Mouse (Mus musculus) cerebellum, postnatal 14 days (tissue): ENCODE results near the gene Runx1.
A peak's percentile ranks its signal among the peaks of the same experiment; 100 is the strongest.

ENCODE experiments used
- DNase-seq, 2 experiments: peaks; one replicate each; pipeline ENCODE4 v3.0.0; 2021; ENCODE audit warnings: mixed read lengths in 2 of 2

The Runx1 gene

DNA sequence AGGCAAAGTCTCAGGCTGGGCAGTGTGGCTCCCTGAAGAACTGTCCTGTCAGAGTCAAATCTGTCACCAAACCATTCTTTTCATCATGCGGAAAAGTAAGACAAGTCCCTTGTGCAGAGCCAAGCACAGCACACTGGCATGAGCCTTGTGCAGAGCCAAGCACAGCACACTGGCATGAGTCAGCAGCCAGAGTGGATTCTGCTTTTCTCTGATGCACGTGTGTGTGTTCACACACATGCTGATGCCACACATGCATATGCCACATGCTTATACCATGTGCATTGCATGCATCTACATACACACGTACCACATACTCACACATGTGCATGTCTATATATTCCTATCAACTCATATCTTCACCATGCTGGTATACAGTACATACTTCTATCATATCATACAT, 174.7 kb downstream of the Runx1 start:
- no peak for DNase-seq

DNA sequence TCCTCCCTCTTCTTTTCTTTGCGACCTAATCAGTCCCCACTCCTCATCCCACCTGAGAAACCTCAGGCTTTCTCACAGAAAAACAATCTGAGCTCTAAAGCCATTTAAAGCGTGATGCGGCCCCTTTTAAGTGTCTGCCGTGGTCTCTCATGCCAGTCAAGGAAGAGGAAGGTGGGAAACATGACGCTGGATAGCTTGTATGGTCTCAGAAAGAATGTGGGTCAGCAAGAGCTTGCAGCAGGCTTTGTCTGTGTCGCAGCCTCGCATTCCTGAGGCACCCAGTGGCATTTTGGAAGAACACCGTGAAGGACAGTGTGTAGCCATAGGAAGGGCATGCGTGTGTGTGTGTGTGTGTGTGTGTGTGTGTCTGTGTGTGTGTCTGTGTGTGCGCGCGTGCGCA, 179.8 kb downstream of the Runx1 start:
- DNase-seq: no peak

- no peak for DNase-seq
These were observed 180.4 kb downstream of the Runx1 start for GRCm38 (mm10) chr16:92645423-92646115.

DNA sequence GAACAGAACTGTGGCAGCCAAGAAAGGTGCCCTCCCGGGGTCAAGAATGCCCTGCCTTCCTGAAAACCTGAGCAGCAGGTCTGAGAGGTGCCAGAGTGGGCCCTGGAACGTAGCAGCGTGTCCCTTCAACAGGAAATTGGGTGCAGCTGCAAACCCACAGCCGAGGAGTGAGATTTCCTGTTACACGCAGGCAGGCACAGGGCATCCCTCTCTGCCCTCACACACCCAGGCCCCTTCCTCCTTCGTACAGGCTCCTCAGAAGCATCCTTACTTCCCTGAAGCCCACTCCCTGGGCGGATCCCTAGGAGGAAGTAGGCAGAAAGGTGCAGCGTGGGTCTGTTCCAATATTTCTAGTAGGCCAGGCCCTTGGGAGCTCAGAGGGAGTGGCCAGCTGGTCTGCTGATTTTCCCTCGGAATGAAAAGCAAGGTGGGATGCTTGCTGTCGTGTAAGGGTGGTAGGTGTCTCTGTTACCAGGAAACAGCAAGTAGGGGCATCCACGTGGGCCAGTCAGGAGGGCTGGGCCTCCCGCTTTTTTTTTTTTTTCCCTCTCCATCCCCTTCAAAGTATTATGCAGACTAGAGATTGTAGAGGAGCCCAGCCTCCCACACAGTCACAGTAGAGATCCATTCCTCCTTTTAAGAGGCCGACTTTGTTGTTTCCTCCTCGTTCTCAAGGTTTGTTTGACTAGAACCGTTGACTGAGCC, 181.1 kb downstream of the Runx1 start:
- no peak for DNase-seq

GRCm38 (mm10) chr16:92644315-92644714, 181.6 kb downstream of the Runx1 start:
- DNase-seq: no peak

DNA sequence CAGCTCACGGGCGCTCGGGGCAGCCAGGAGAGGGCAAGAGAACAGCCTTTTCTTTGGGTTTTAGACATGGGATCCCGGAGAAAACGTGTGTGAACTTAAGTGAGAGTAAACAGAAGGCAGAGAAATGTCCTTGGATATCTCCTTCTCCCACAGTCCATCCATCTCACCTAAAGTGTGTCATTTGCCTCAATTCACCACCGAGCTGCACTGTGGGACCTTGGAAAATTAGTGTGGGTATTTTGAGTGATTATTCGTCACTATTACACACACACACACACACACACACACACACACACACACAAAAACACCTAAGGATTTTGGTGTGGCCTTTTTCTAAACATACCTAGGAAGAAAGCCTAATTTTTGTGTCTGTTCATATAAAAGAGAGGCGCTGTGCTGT, 183.7 kb downstream of the Runx1 start:
- DNase-seq: no peak

DNA sequence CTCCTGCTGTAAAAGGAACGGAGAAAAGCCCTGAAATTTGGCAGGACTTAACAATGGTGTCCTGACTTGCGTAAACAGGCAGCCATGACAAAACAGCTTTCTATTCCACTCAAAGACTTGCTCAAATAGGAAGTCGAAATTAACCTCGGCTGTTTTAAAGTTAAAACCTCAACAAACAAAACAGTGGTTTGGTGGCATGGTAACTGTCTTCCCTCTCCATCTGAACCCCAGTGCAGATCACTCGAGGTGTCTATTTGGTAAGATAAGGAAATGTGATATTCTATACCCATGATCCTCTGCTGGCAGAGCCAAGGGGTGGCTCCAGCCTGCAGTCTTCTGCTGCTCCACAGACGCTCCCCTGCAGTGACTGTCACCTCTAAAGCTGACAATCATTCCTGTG, 184.9 kb downstream of the Runx1 start:
- no peak for DNase-seq

DNA sequence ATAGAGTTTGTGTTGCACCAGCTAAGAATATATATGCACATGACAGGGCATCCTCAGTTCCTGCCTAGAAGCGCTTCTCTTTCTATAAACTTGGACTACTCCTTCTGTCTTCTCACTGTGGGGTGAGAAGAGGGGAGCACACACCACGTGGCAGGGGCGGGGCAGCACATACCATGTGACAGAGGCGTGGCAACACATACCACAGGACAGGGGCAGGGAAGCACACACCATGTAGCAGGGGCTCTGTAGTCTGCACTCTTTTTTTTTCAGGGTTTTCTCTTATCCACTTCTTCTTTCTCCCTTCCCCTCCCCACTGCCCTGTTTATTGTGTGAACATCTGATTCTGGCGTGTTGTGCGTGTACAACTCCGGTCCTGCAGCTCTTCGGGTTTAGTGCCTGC, 186.9 kb downstream of the Runx1 start:
- no peak for DNase-seq

GRCm38 (mm10) chr16:92637033-92637432, 188.9 kb downstream of the Runx1 start:
- DNase-seq: no peak

DNA sequence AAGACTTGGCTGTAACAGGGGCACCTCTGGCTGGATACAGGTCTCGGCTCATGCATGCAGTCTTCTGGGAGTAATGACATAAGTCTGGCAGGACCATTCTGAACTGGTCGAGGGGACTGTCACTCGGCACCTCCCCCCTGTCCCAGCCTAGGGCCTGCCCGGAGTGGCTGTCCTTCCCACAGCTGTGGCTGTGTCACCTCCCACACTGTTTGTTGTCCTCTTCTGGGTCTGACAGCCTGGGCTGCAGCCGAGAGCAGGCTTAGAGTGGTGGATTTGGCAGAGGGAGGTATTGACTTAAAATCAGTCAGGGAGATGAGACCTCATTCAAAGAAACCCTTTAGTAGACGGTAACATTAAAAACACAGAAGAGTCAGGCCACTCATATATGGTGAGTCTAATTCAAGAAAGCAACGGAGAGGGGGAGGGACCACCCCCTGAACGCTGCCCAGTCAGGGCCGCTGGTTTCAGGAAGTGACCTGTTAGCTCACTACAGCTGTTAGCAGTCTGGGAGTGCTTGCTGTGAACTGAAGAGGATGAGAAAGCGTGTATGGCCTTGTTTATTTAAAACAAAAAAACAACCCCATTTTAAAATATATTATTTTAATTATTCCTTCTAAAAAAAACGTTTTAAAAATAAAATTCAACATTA, 193.7 kb downstream of the Runx1 start:
- DNase-seq: no peak

DNA sequence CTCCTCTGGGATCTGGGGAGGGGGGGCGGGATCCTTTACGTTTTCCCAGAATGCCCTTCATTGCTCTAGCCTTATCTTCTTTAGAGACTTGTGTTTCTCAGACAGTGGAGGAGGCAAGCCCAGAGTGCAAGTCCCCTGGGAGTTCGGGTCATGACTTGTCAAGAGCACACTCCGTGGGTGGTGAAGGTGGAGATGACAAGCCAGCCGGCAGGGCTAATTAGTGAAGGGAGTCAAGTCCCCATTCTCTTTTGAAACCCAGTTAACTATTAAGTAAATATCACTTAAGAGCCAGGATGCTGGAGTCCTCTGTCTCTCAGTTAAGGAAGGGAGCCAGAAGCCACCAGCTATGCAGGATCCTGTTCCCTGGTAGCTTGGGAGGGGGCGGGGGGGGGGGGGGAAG, 194.3 kb downstream of the Runx1 start:
- no peak for DNase-seq

DNA sequence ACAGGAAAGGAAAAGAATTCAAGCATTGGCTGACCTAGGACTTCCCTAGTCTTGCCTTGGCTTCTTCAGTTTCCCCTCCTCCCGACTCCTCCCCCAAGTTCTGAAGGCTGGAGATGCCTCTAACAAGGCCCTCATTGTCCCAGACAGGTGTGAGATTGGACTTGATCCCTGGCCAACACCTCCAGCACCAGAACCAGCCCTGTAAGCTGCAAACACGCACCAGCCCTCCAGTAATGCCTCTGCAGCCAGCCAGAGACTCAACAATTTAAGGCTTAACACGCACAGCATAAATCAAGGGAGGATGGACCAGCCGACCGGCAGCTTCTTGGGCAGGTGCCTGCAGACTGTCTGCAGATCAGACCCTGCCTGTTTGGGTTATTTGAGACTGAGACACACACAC, 195.0 kb downstream of the Runx1 start:
- DNase-seq: no peak

DNA sequence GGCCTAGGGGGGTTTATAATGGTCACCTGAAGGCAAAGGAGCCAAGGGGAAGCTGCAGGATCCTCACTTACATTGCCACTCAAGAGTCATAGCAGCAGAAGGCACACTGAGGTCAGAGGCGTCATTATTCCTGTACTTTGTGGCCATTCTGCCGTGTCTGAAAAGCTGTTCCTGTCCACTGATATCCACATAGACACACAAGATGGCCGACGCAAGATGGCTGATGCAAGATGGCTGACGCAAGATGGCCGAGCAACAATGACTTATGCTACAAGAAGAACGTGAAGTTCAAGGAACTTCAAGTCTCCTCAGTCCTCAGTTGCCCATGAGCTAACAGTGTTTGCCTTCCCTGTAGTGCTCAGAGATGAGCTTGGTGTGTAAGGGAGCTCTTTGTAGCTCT, 196.1 kb downstream of the Runx1 start:
- no peak for DNase-seq

GRCm38 (mm10) chr16:92627262-92627661, 198.7 kb downstream of the Runx1 start:
- DNase-seq: no peak

DNA sequence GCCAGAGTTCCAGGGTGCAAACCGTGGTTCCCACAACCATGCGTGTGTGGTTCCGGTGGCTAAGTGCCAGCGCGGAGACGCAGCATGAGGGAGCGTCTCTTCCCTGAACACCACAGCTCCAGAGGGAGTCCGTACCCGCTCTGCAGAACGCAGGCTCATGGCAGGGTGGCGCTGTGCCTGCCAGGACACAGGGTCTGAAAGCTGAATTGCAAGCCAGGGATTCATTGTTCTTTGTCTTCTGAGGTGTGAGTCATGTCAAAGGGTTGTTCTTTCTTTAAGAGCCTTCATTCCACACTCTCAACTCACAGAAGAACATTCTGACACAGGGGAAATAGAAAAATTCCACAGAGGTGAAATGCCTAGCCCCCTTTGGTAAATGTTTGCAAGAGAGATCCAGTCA, 202.0 kb downstream of the Runx1 start:
- DNase-seq: no peak

DNA sequence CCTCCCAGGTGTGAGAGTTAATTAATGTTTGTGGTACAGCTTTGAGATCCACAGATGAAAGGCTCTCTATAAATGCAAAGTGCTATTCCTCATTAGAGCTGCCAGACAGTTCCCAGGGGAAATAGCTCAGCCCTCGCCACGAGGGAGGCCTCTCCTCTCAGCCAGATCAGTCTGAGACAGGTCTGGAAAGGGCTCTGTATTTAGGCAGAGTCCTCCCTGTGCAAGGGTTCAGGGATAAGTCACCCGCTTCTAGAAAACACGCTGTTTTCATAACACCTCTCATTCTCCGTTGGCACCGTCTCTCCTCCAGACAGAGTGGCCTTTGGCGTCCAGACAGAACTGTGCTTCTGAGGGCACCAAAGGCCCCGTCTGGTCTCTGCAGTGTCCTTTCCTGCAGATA, 204.1 kb downstream of the Runx1 start:
- no peak for DNase-seq

- DNase-seq: no peak
These were observed 205.0 kb downstream of the Runx1 start for GRCm38 (mm10) chr16:92620841-92621518.

- DNase-seq: no peak
These were observed 209.1 kb downstream of the Runx1 start for GRCm38 (mm10) chr16:92616839-92617238.

- no peak for DNase-seq
These were observed 210.6 kb downstream of the Runx1 start for GRCm38 (mm10) chr16:92615234-92615799.

- DNase-seq: no peak
These were observed 213.4 kb downstream of the Runx1 start for GRCm38 (mm10) chr16:92612546-92612945.

DNA sequence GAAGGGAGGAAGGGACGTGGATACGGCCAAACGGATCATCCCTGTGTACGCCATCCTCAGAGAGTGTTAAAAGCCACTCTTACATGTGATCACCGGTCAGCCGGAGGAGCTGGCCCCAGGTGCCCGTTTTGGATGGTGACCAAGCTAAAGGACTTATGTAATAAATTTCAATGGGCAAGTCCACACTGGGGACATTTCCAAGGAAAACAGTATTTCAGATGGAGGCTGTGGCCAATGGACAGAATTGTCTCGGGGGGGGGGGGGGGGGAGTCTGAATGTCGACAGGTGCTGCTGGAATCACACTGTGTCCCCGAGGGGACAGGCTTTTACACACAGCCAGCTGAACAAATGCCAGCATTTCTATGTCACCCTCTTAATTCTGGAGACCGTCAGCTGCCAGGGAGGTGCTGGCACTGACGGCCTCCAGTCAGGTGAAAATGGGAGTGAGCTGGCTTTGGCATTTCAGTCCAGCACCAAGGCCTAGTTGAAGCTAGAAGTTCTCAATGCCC, 214.3 kb downstream of the Runx1 start:
- peak; percentile 72 to 73 for DNase-seq

GRCm38 (mm10) chr16:92610464-92610863, 215.5 kb downstream of the Runx1 start:
- no peak for DNase-seq

DNA sequence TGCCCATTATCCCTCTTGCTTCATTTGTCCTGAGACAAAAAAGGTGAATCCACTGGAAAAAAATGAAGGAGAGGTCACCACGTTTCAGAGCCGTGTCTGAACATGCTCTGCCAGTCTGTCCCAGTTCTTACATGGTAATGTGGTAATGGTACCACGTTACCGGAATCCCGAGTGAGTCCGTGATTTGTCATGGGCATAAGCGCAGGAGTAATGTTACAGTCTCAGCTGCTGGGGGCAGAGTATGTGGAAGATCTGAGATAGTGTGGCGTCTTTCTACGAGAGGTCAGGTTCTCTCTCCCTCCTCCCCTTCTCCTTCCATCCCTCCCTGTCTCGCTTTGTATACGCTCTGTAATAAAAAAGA, 216.3 kb downstream of the Runx1 start:
- no peak for DNase-seq
